Mouse (Mus musculus) liver (tissue): Measurements from ENCODE around the gene Cacnb2.
"Not testable (repeated sequence)": the region's sequence is repeated elsewhere in the genome, so short reads cannot be mapped to it uniquely, and the experiment has no call there.

Experiments
- DNase-seq: peaks from one replicate; pipeline ENCODE4 v3.0.0-alpha.2; 2020; ENCODE audit warnings: mixed read lengths

The Cacnb2 gene

GRCm38 (mm10) chr2:14657205-14657844 lies 54.4 kb downstream of the Cacnb2 start:
- DNase-seq: no peak

GRCm38 (mm10) chr2:14665213-14665612 lies 62.3 kb downstream of the Cacnb2 start:
- no peak for DNase-seq

- no peak for DNase-seq
Measured at GRCm38 (mm10) chr2:14672117-14672516, 69.2 kb downstream of the Cacnb2 start.

GRCm38 (mm10) chr2:14676885-14677516 lies 74.1 kb downstream of the Cacnb2 start:
- peak; percentile 43 for DNase-seq

- DNase-seq: no peak
Measured at GRCm38 (mm10) chr2:14684231-14684630, 81.3 kb downstream of the Cacnb2 start.

GRCm38 (mm10) chr2:14702973-14703645 lies 100.2 kb downstream of the Cacnb2 start:
- DNase-seq: no peak

GRCm38 (mm10) chr2:14703676-14704075 lies 100.8 kb downstream of the Cacnb2 start:
- DNase-seq: no peak

- no peak for DNase-seq
Measured at GRCm38 (mm10) chr2:14710247-14710646, 107.4 kb downstream of the Cacnb2 start.

- DNase-seq: no peak
Measured at GRCm38 (mm10) chr2:14711751-14712150, 108.9 kb downstream of the Cacnb2 start.

GRCm38 (mm10) chr2:14713049-14713448 lies 110.2 kb downstream of the Cacnb2 start:
- DNase-seq: no peak

GRCm38 (mm10) chr2:14716666-14717065 lies 113.8 kb downstream of the Cacnb2 start:
- DNase-seq: no peak

- DNase-seq: no peak
Measured at GRCm38 (mm10) chr2:14719119-14719718, 116.3 kb downstream of the Cacnb2 start.

- no peak for DNase-seq
Measured at GRCm38 (mm10) chr2:14725437-14725836, 122.5 kb downstream of the Cacnb2 start.

- DNase-seq: not testable (repeated sequence)
Measured at GRCm38 (mm10) chr2:14726601-14727000, 123.7 kb downstream of the Cacnb2 start.

- no peak for DNase-seq
Measured at GRCm38 (mm10) chr2:14738927-14739326, 136.0 kb downstream of the Cacnb2 start.

GRCm38 (mm10) chr2:14739510-14739909 lies 136.6 kb downstream of the Cacnb2 start:
- DNase-seq: no peak

GRCm38 (mm10) chr2:14740359-14740758 lies 137.5 kb downstream of the Cacnb2 start:
- no peak for DNase-seq

- DNase-seq: no peak
Measured at GRCm38 (mm10) chr2:14744761-14745160, 141.9 kb downstream of the Cacnb2 start.

GRCm38 (mm10) chr2:14762846-14763245 lies 160.0 kb downstream of the Cacnb2 start:
- DNase-seq: no peak

- no peak for DNase-seq
Measured at GRCm38 (mm10) chr2:14763931-14764330, 161.0 kb downstream of the Cacnb2 start.

GRCm38 (mm10) chr2:14769448-14769847 lies 166.6 kb downstream of the Cacnb2 start:
- DNase-seq: no peak

- DNase-seq: no peak
Measured at GRCm38 (mm10) chr2:14770635-14771034, 167.7 kb downstream of the Cacnb2 start.

GRCm38 (mm10) chr2:14774375-14774774 lies 171.5 kb downstream of the Cacnb2 start:
- no peak for DNase-seq
